Mouse (Mus musculus): ENCODE measurements around the gene Pde10a. TPM values are rescaled to one million over a fixed set of nuclear protein-coding genes. Genes with fewer than 3 reads are reported as not detected.

Gene Pde10a
- total and polyA plus RNA-seq, 3 experiments = 0.04 to 0.41 (median 0.21) TPM

- H3K27me3 ChIP-seq (replicated peaks) = no peaks in the 10 kb centered on the region
- no peak overlapping the region for H3K4me3 ChIP-seq (replicated peaks in 1 of 3; ENCODE audit: low read depth in 2 of 3, low read length in 2 of 3, poor library complexity in 1 of 3)
- no peaks in the 10 kb centered on the region for H3K79me2 ChIP-seq (replicated peaks; ENCODE audit: control insufficient read depth, extremely low read depth, insufficient read depth, poor library complexity, severe bottlenecking)
- DNase-seq (ENCODE audit: extremely low read depth) = peak; percentile 8
- no peaks in the 10 kb centered on the region for H3K9me3 ChIP-seq (replicated peaks; ENCODE audit: low read length)
- H3K36me3 ChIP-seq (replicated peaks in 1 of 2; ENCODE audit: control insufficient read depth in 1 of 2, insufficient read depth in 1 of 2, low read length in 1 of 2) = no peaks in the 10 kb centered on the region
- H3K4me1 ChIP-seq (ENCODE audit: control insufficient read depth in 1 of 2, insufficient read depth in 2 of 2) = peaks cover 3 to 27% of the 10 kb centered on the region in 2 experiments; a peak in 3 of 4 replicates
- no peak for TF ChIP-seq ZC3H11A (IDR thresholded peaks at IDR 0.05; ENCODE audit: low read depth, low read length)
- TF ChIP-seq JUN (IDR thresholded peaks at IDR 0.05; ENCODE audit: insufficient read depth, low read depth, low read length) = no peak
- TF ChIP-seq ZKSCAN1 (IDR thresholded peaks at IDR 0.05; ENCODE audit: borderline replicate concordance, low read depth, low read length) = no peak
- TF ChIP-seq BHLHE40 (IDR thresholded peaks at IDR 0.05; ENCODE audit: low read depth, low read length) = no peak
- peak; percentile 36; the same call in 1 of the 2 replicates for TF ChIP-seq SMC3 (IDR thresholded peaks at IDR 0.05; ENCODE audit: low read depth, low read length)
- TF ChIP-seq USF2 (conservative IDR thresholded peaks at IDR 0.05; ENCODE audit: low read depth, low read length) = no peak
- no peak for TF ChIP-seq TCF12 (IDR thresholded peaks at IDR 0.05; ENCODE audit: low read depth, low read length)
- TF ChIP-seq SIN3A (IDR thresholded peaks at IDR 0.05; ENCODE audit: low read length) = no peak
- TF ChIP-seq RAD21 (IDR thresholded peaks at IDR 0.05; ENCODE audit: low read depth, low read length) = peak; percentile 20
- no peak for TF ChIP-seq MXI1 (IDR thresholded peaks at IDR 0.05; ENCODE audit: low read depth, low read length)
- TF ChIP-seq EP300 (IDR thresholded peaks at IDR 0.05; ENCODE audit: low read length) = no peak
- peak in 1 of 2 experiments; percentile 54; a peak in 2 of 4 replicates for TF ChIP-seq CTCF (conservative IDR thresholded peaks at IDR 0.05 in 1 of 2, IDR thresholded peaks at IDR 0.05 in 1 of 2; ENCODE audit: low read depth in 2 of 2, low read length in 2 of 2)
- H3K9ac ChIP-seq (ENCODE audit: insufficient read depth, low read depth) = no peak overlapping the region
- dilution Hi-C loops (cut with MboI; ENCODE audit: extremely low pct_ligation_motif_present, extremely low pct_unique_long_range_greater_than_20kb, low sequenced_read_pairs) = no loop called here
- in situ Hi-C loops (cut with MboI; ENCODE audit: low pct_ligation_motif_present, low pct_unique_long_range_greater_than_20kb, low sequenced_read_pairs) = loop anchor here (25.0 kb wide), 1 partner anchor 100 kb away; no protein-coding TSS in a partner anchor
- no peak overlapping the region for H3K4me2 ChIP-seq (ENCODE audit: insufficient read depth, low read depth, poor library complexity, severe bottlenecking)
- no peak overlapping the region for H3K27ac ChIP-seq (ENCODE audit: insufficient read depth, low read depth)
Observed at GRCm38 (mm10) chr17:8637181-8637580, 112.0 kb downstream of the Pde10a start.

GRCm38 (mm10) chr17:8639703-8640380, 114.7 kb downstream of the Pde10a start:
- H3K27me3 ChIP-seq (replicated peaks) = no peaks in the 10 kb centered on the region
- dilution Hi-C loops (cut with MboI; ENCODE audit: extremely low pct_ligation_motif_present, extremely low pct_unique_long_range_greater_than_20kb, low sequenced_read_pairs) = no loop called here
- TF ChIP-seq SMC3 (IDR thresholded peaks at IDR 0.05; ENCODE audit: low read depth, low read length) (peak; percentile 47), E2F4 (IDR thresholded peaks at IDR 0.05; ENCODE audit: insufficient replicate concordance, low read depth, low read length) (no peak), POLR2A (IDR thresholded peaks at IDR 0.05; ENCODE audit: low read depth, low read length) (no peak), RAD21 (IDR thresholded peaks at IDR 0.05; ENCODE audit: low read depth, low read length) (peak; percentile 50), CHD1 (IDR thresholded peaks at IDR 0.05; ENCODE audit: low read depth, low read length) (no peak), CTCF (conservative IDR thresholded peaks at IDR 0.05 in 1 of 2, IDR thresholded peaks at IDR 0.05 in 1 of 2; ENCODE audit: low read depth in 2 of 2, low read length in 2 of 2) (peak in 1 of 2 experiments; percentile 61; a peak in 2 of 4 replicates), TBP (conservative IDR thresholded peaks at IDR 0.05; ENCODE audit: low read depth, low read length) (no peak)
- no peaks in the 10 kb centered on the region for H3K36me3 ChIP-seq (replicated peaks in 1 of 2; ENCODE audit: control insufficient read depth in 1 of 2, insufficient read depth in 1 of 2, low read length in 1 of 2)
- no peak overlapping the region for H3K27ac ChIP-seq (ENCODE audit: insufficient read depth, low read depth)
- no peaks in the 10 kb centered on the region for H3K9me3 ChIP-seq (replicated peaks; ENCODE audit: low read length)
- H3K9ac ChIP-seq (ENCODE audit: insufficient read depth, low read depth) = no peak overlapping the region
- DNase-seq (ENCODE audit: extremely low read depth) = peak; percentile 34
- no peaks in the 10 kb centered on the region for H3K79me2 ChIP-seq (replicated peaks; ENCODE audit: control insufficient read depth, extremely low read depth, insufficient read depth, poor library complexity, severe bottlenecking)
- H3K4me1 ChIP-seq (ENCODE audit: control insufficient read depth in 1 of 2, insufficient read depth in 2 of 2) = peaks cover 3 to 28% of the 10 kb centered on the region in 2 experiments; a peak in 3 of 4 replicates
- H3K4me2 ChIP-seq (ENCODE audit: insufficient read depth, low read depth, poor library complexity, severe bottlenecking) = 0 out of 2 replicates have a peak overlapping the region, but pooled peaks have one; percentile 29
- in situ Hi-C loops (cut with MboI; ENCODE audit: low pct_ligation_motif_present, low pct_unique_long_range_greater_than_20kb, low sequenced_read_pairs) = loop anchor here (25.0 kb wide), 1 partner anchor 97 kb away; no protein-coding TSS in a partner anchor
- no peak overlapping the region for H3K4me3 ChIP-seq (replicated peaks in 1 of 3; ENCODE audit: low read depth in 2 of 3, low read length in 2 of 3, poor library complexity in 1 of 3)

Measured in CH12.LX (cell line).